Mouse (Mus musculus): ENCODE measurements at regions not wholly inside any gene's neighbourhood (a gene's known extent, or its start where the extent isn't known, plus 50 kb on each side); places are given as distances from the start of the nearest gene placed in this dataset.
A peak's percentile ranks its signal among the peaks of the same experiment; 100 is the strongest.

DNA sequence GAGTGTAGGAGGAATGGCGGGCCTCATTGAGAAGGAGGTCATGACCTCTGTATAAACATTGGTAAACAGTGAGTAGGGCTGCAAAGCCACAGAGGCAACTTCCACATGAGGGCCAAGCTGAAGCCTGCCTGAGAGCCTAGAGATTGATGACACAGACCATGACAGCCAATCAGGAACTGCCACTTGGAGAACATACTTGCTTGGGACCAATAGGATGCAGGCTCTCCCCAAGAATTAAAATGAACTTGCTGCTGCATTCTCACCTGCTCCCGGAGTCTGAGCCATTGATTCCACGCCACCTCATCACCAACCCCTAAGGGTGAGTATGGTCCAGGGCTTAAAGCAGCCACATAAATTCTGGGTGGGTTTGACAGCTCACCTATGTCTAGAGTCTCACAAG, 66.0 kb upstream of the Spdl1 start:
- H3K4me1 ChIP-seq (ENCODE audit: control insufficient read depth in 2 of 2, insufficient read depth in 2 of 2, low read length in 2 of 2, poor library complexity in 1 of 2), result no peaks in the 10 kb centered on the region
- peak; percentile 51 for DNase-seq (ENCODE audit: low read depth, low spot score)
- H3K9me3 ChIP-seq (ENCODE audit: control insufficient read depth, insufficient read depth, low read depth, low read length), result no peaks in the 10 kb centered on the region
- H3K36me3 ChIP-seq (ENCODE audit: control insufficient read depth, insufficient read depth, low read length, poor library complexity, severe bottlenecking), result no peaks in the 10 kb centered on the region
- TF ChIP-seq CHD2 (IDR thresholded peaks at IDR 0.05; ENCODE audit: low read depth, low read length), result peak; percentile 95
- TF ChIP-seq ZC3H11A (IDR thresholded peaks at IDR 0.05; ENCODE audit: borderline replicate concordance, low read depth, low read length), result no peak
- no peak overlapping the region for H3K4me3 ChIP-seq (ENCODE audit: insufficient read depth in 1 of 2, low read depth in 1 of 2, low read length in 2 of 2, poor library complexity in 1 of 2, severe bottlenecking in 1 of 2)
- in situ Hi-C loops (cut with MboI; ENCODE audit: low sequenced_read_pairs in 2 of 2, unreplicated experiment in 2 of 2), result no loop called here
- no peak overlapping the region for H3K9ac ChIP-seq (ENCODE audit: insufficient read depth, low read depth, low read length, poor library complexity, severe bottlenecking)
- H3K27ac ChIP-seq (ENCODE audit: insufficient read depth, low read depth, low read length, poor library complexity, severe bottlenecking), result no peak overlapping the region

DNA sequence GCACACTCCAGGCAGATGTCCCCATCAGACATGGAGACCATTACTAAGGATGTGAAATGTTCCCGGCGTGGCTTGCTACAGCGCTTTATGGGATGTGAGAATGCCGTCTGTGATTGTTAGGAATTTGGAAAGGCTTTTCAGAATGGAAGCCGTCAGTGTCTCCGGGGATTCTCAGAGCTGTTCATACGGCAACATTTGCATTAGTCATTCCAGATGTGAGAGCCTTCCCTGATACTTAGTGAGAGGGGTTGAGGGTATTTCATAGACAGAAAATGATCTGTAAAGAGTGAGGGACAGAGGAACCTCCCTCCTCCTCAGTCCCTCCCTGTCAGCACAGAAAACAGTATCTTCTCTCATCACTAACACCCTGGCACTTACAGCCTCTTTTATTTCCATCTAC, 62.2 kb upstream of the Spdl1 start:
- in situ Hi-C loops (cut with MboI; ENCODE audit: low sequenced_read_pairs in 2 of 2, unreplicated experiment in 2 of 2), result no loop called here

DNA sequence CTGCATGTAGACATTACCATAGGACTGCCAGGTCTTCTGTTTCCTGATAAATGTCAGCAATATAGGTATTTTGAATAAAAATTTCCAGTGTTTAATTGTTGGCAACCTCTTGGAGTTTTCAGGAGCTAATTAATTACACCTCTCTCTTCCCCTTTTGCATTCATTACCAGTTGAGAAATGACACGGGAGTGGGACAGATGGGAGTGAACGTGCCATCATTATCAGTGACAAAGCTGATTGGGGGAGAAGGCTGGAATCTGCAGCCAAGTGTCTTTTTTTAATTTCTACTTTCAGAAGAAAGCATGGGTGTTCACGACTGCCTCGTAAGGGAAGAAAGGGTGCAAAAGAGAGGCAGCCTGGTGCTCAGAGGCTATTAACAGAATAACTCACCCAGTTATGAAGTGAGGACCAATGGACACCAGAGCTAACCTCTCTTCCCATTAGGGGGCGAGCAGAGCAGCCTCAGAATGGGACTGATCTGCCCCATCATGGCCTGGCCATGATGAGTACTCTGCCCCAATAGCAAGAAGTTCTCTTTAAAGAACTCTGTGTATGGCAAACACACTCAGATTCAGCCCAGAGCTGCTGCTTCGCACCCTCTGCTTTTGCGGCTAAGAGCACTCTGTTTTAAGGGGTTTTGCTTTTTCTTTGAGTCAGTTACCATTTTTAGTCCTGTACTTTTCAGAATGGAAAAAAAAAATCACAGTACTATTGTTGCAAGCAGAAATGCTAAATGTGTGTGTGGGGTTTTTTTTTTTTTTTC, 55.1 kb upstream of the Spdl1 start:
- Histone ChIP-seq H3K36me3 (ENCODE audit: control insufficient read depth, insufficient read depth, low read length, poor library complexity, severe bottlenecking) (no peaks in the 10 kb centered on the region), H3K27ac (ENCODE audit: insufficient read depth, low read depth, low read length, poor library complexity, severe bottlenecking) (no peak overlapping the region), H3K4me1 (ENCODE audit: control insufficient read depth in 2 of 2, insufficient read depth in 2 of 2, low read length in 2 of 2, poor library complexity in 1 of 2) (no peaks in the 10 kb centered on the region), H3K9me3 (ENCODE audit: control insufficient read depth, insufficient read depth, low read depth, low read length) (no peaks in the 10 kb centered on the region), H3K9ac (ENCODE audit: insufficient read depth, low read depth, low read length, poor library complexity, severe bottlenecking) (no peak overlapping the region), H3K4me3 (ENCODE audit: insufficient read depth in 1 of 2, low read depth in 1 of 2, low read length in 2 of 2, poor library complexity in 1 of 2, severe bottlenecking in 1 of 2) (no peak overlapping the region)
- no peak for DNase-seq (ENCODE audit: low read depth, low spot score)
- TF ChIP-seq CHD2 (IDR thresholded peaks at IDR 0.05; ENCODE audit: low read depth, low read length), result no peak
- TF ChIP-seq ZC3H11A (IDR thresholded peaks at IDR 0.05; ENCODE audit: borderline replicate concordance, low read depth, low read length), result no peak
- in situ Hi-C loops (cut with MboI; ENCODE audit: low sequenced_read_pairs in 2 of 2, unreplicated experiment in 2 of 2), result no loop called here

More for the DNA sequence above, 62.2 kb upstream of the Spdl1 start:
- H3K4me3 ChIP-seq (ENCODE audit: insufficient read depth in 1 of 2, low read depth in 1 of 2, low read length in 2 of 2, poor library complexity in 1 of 2, severe bottlenecking in 1 of 2), result no peak overlapping the region
- TF ChIP-seq ZNF384 (IDR thresholded peaks at IDR 0.05; ENCODE audit: low read depth, low read length) (no peak), HCFC1 (IDR thresholded peaks at IDR 0.05; ENCODE audit: borderline replicate concordance, insufficient read depth, low read length) (no peak), MAFK (IDR thresholded peaks at IDR 0.05; ENCODE audit: insufficient read depth, low read depth, low read length) (no peak), ZC3H11A (IDR thresholded peaks at IDR 0.05; ENCODE audit: borderline replicate concordance, low read depth, low read length) (no peak)
- no peak overlapping the region for H3K27ac ChIP-seq (ENCODE audit: insufficient read depth, low read depth, low read length, poor library complexity, severe bottlenecking)
- no peaks in the 10 kb centered on the region for H3K4me1 ChIP-seq (ENCODE audit: control insufficient read depth in 2 of 2, insufficient read depth in 2 of 2, low read length in 2 of 2, poor library complexity in 1 of 2)
- DNase-seq (ENCODE audit: low read depth, low spot score), result no peak
- H3K9me3 ChIP-seq (ENCODE audit: control insufficient read depth, insufficient read depth, low read depth, low read length), result no peaks in the 10 kb centered on the region
- no peak overlapping the region for H3K9ac ChIP-seq (ENCODE audit: insufficient read depth, low read depth, low read length, poor library complexity, severe bottlenecking)
- H3K36me3 ChIP-seq (ENCODE audit: control insufficient read depth, insufficient read depth, low read length, poor library complexity, severe bottlenecking), result no peaks in the 10 kb centered on the region

GRCm38 (mm10) chr11:34887587-34887986, 54.1 kb upstream of the Spdl1 start:
- DNase-seq (ENCODE audit: low read depth, low spot score), result no peak
- H3K36me3 ChIP-seq (ENCODE audit: control insufficient read depth, insufficient read depth, low read length, poor library complexity, severe bottlenecking), result no peaks in the 10 kb centered on the region
- no peak overlapping the region for H3K9ac ChIP-seq (ENCODE audit: insufficient read depth, low read depth, low read length, poor library complexity, severe bottlenecking)
- no peaks in the 10 kb centered on the region for H3K9me3 ChIP-seq (ENCODE audit: control insufficient read depth, insufficient read depth, low read depth, low read length)
- no peak overlapping the region for H3K27ac ChIP-seq (ENCODE audit: insufficient read depth, low read depth, low read length, poor library complexity, severe bottlenecking)
- no peaks in the 10 kb centered on the region for H3K4me1 ChIP-seq (ENCODE audit: control insufficient read depth in 2 of 2, insufficient read depth in 2 of 2, low read length in 2 of 2, poor library complexity in 1 of 2)
- H3K4me3 ChIP-seq (ENCODE audit: insufficient read depth in 1 of 2, low read depth in 1 of 2, low read length in 2 of 2, poor library complexity in 1 of 2, severe bottlenecking in 1 of 2), result no peak overlapping the region
- in situ Hi-C loops (cut with MboI; ENCODE audit: low sequenced_read_pairs in 2 of 2, unreplicated experiment in 2 of 2), result no loop called here
- TF ChIP-seq ZC3H11A (IDR thresholded peaks at IDR 0.05; ENCODE audit: borderline replicate concordance, low read depth, low read length) (no peak), CHD2 (IDR thresholded peaks at IDR 0.05; ENCODE audit: low read depth, low read length) (no peak), MAFK (IDR thresholded peaks at IDR 0.05; ENCODE audit: insufficient read depth, low read depth, low read length) (no peak), ZNF384 (IDR thresholded peaks at IDR 0.05; ENCODE audit: low read depth, low read length) (no peak), HCFC1 (IDR thresholded peaks at IDR 0.05; ENCODE audit: borderline replicate concordance, insufficient read depth, low read length) (no peak)

Measured in ES-E14 (cell line).